Mouse (Mus musculus) hindbrain, embryonic 13.5 days (tissue): ENCODE results near the gene Cers6. TPM values are rescaled to one million over a fixed set of nuclear protein-coding genes. Genes with fewer than 3 reads are reported as not detected.
A peak's percentile ranks its signal among the peaks of the same experiment; 100 is the strongest.

Experiments used
- ATAC-seq: fragments of 200-750 bp; cut with Nextera tagmentation; 2 replicates; pipeline ENCODE4 v1.8.0; 2017; ENCODE audit warnings: moderate TSS enrichment; ENCODE audit not compliant: low FRiP score
- H3K27ac ChIP-seq: fragments of 300-500 bp; sonication (generic); 2 replicates; pipeline ENCODE4 v1.5.1; 2015; ENCODE audit warnings: inconsistent platforms, mild to moderate bottlenecking, moderate library complexity
- H3K27me3 ChIP-seq: fragments of 300-500 bp; sonication (generic); 2 replicates; pipeline ENCODE4 v1.6.1; 2015; ENCODE audit warnings: mild to moderate bottlenecking, inconsistent platforms
- H3K36me3 ChIP-seq: fragments of 300-500 bp; sonication (generic); 2 replicates; pipeline ENCODE4 v1.6.1; 2015; ENCODE audit warnings: mild to moderate bottlenecking, inconsistent platforms
- H3K4me1 ChIP-seq: fragments of 300-500 bp; sonication (generic); replicated peaks from 2 replicates; pipeline ENCODE4 v1.6.1; 2015; ENCODE audit warnings: inconsistent platforms
- H3K4me2 ChIP-seq: fragments of 300-500 bp; sonication (generic); 2 replicates; pipeline ENCODE4 v1.6.1; 2015; ENCODE audit warnings: inconsistent platforms, mild to moderate bottlenecking, moderate library complexity
- H3K4me3 ChIP-seq: fragments of 300-500 bp; sonication (generic); 2 replicates; pipeline ENCODE4 v1.5.1; 2015; ENCODE audit warnings: mild to moderate bottlenecking, inconsistent platforms
- H3K9ac ChIP-seq: fragments of 300-500 bp; sonication (generic); 2 replicates; pipeline ENCODE4 v1.6.1; 2015; ENCODE audit warnings: mild to moderate bottlenecking, inconsistent platforms
- H3K9me3 ChIP-seq: fragments of 300-500 bp; sonication (generic); 2 replicates; pipeline ENCODE4 v1.6.1; 2016; ENCODE audit warnings: inconsistent platforms
- WGBS: fragments of 180-500 bp; shearing (Covaris S2); methylation state at CpG from one replicate; pipeline ENCODE4 v1.1.7; 2015; 5-methylcytosine and 5-hydroxymethylcytosine counted together
- polyA plus RNA-seq: library from polyadenylated mRNA; unstranded; fragments of >200 nt; fragmentation: Nextera tagmentation; extraction: Ambion mirVana; gene quantifications from 2 replicates; pipeline ENCODE4 v1.2.1, GENCODE M21; 2015

Cers6 gene
- polyA plus RNA-seq, 1 experiment from 2014 or later = 64.5 TPM

- Histone ChIP-seq H3K4me2 (no peak overlapping the region), H3K4me3 (no peak overlapping the region), H3K9me3 (no peaks in the 10 kb centered on the region), H3K9ac (no peak overlapping the region), H3K27me3 (no peaks in the 10 kb centered on the region), H3K27ac (no peak overlapping the region), H3K36me3 (no peaks in the 10 kb centered on the region), H3K4me1 (peaks cover 9% of the 10 kb centered on the region)
- WGBS = 73% methylated on average over 7 of the region's 7 CpGs
- no peak for ATAC-seq
These were observed 49.5 kb downstream of the Cers6 start for GRCm38 (mm10) chr2:68910727-68911126.

- peaks cover 9% of the 10 kb centered on the region for H3K4me1 ChIP-seq
- no peak overlapping the region for H3K27ac ChIP-seq
- H3K4me2 ChIP-seq = no peak overlapping the region
- ATAC-seq = peak; percentile 28; the same call in 1 of the 2 replicates
- 80% methylated on average over 12 of the region's 12 CpGs for WGBS
- H3K4me3 ChIP-seq = no peak overlapping the region
- no peaks in the 10 kb centered on the region for H3K27me3 ChIP-seq
- no peak overlapping the region for H3K9ac ChIP-seq
- H3K36me3 ChIP-seq = no peaks in the 10 kb centered on the region
- no peaks in the 10 kb centered on the region for H3K9me3 ChIP-seq
These were observed 50.6 kb downstream of the Cers6 start for GRCm38 (mm10) chr2:68911587-68912483.

GRCm38 (mm10) chr2:68915742-68916141 is 54.5 kb downstream of the Cers6 start:
- Histone ChIP-seq H3K27me3 (no peaks in the 10 kb centered on the region), H3K36me3 (no peaks in the 10 kb centered on the region), H3K9me3 (no peaks in the 10 kb centered on the region), H3K4me1 (no peaks in the 10 kb centered on the region), H3K4me2 (no peak overlapping the region), H3K9ac (no peak overlapping the region), H3K27ac (no peak overlapping the region), H3K4me3 (no peak overlapping the region)
- no peak for ATAC-seq

GRCm38 (mm10) chr2:68916299-68916698 is 55.1 kb downstream of the Cers6 start:
- Histone ChIP-seq H3K27me3 (no peaks in the 10 kb centered on the region), H3K4me2 (no peak overlapping the region), H3K36me3 (no peaks in the 10 kb centered on the region), H3K4me1 (no peaks in the 10 kb centered on the region), H3K9ac (no peak overlapping the region), H3K9me3 (no peaks in the 10 kb centered on the region), H3K27ac (no peak overlapping the region), H3K4me3 (no peak overlapping the region)
- 94% methylated on average over 3 of the region's 3 CpGs for WGBS
- ATAC-seq = no peak

GRCm38 (mm10) chr2:68917010-68917409 is 55.8 kb downstream of the Cers6 start:
- Histone ChIP-seq H3K27ac (no peak overlapping the region), H3K9me3 (no peaks in the 10 kb centered on the region), H3K9ac (no peak overlapping the region), H3K27me3 (no peaks in the 10 kb centered on the region), H3K4me2 (no peak overlapping the region), H3K4me3 (no peak overlapping the region), H3K4me1 (no peaks in the 10 kb centered on the region), H3K36me3 (no peaks in the 10 kb centered on the region)
- ATAC-seq = no peak

GRCm38 (mm10) chr2:68917524-68917923 is 56.3 kb downstream of the Cers6 start:
- Histone ChIP-seq H3K4me3 (no peak overlapping the region), H3K9me3 (no peaks in the 10 kb centered on the region), H3K4me1 (no peaks in the 10 kb centered on the region), H3K27me3 (no peaks in the 10 kb centered on the region), H3K27ac (no peak overlapping the region), H3K36me3 (no peaks in the 10 kb centered on the region), H3K9ac (no peak overlapping the region), H3K4me2 (no peak overlapping the region)
- ATAC-seq = no peak
- WGBS = 88% methylated on average over 4 of the region's 4 CpGs

- ATAC-seq = 0 out of 2 replicates have a peak, but pooled peaks have one; percentile 32
These were observed 63.1 kb downstream of the Cers6 start for GRCm38 (mm10) chr2:68924344-68924743.

GRCm38 (mm10) chr2:68925542-68925941 is 64.3 kb downstream of the Cers6 start:
- Histone ChIP-seq H3K9ac (no peak overlapping the region), H3K9me3 (no peaks in the 10 kb centered on the region), H3K4me2 (no peak overlapping the region), H3K4me1 (peaks cover 15% of the 10 kb centered on the region), H3K36me3 (no peaks in the 10 kb centered on the region), H3K27me3 (no peaks in the 10 kb centered on the region), H3K4me3 (no peak overlapping the region), H3K27ac (no peak overlapping the region)
- ATAC-seq = no peak
- 76% methylated on average over 6 of the region's 6 CpGs for WGBS

More at GRCm38 (mm10) chr2:68924344-68924743, 63.1 kb downstream of the Cers6 start:
- H3K4me3 ChIP-seq = no peak overlapping the region
- H3K9ac ChIP-seq = no peak overlapping the region
- no peaks in the 10 kb centered on the region for H3K27me3 ChIP-seq
- H3K27ac ChIP-seq = 0 out of 2 replicates have a peak overlapping the region, but pooled peaks have one; percentile 18
- 85% methylated on average over 9 of the region's 9 CpGs for WGBS
- H3K9me3 ChIP-seq = no peaks in the 10 kb centered on the region
- H3K4me1 ChIP-seq = peaks cover 15% of the 10 kb centered on the region
- no peak overlapping the region for H3K4me2 ChIP-seq
- no peaks in the 10 kb centered on the region for H3K36me3 ChIP-seq

GRCm38 (mm10) chr2:68926913-68927790 is 65.9 kb downstream of the Cers6 start:
- no peaks in the 10 kb centered on the region for H3K36me3 ChIP-seq
- no peak overlapping the region for H3K9ac ChIP-seq
- peaks cover 15% of the 10 kb centered on the region for H3K4me1 ChIP-seq
- no peak overlapping the region for H3K4me3 ChIP-seq
- no peaks in the 10 kb centered on the region for H3K27me3 ChIP-seq
- H3K27ac ChIP-seq = no peak overlapping the region
- H3K4me2 ChIP-seq = no peak overlapping the region
- 72% methylated on average over 10 of the region's 10 CpGs for WGBS
- ATAC-seq = no peak
- no peaks in the 10 kb centered on the region for H3K9me3 ChIP-seq

- no peak overlapping the region for H3K4me2 ChIP-seq
- H3K4me3 ChIP-seq = no peak overlapping the region
- peaks cover 14% of the 10 kb centered on the region for H3K4me1 ChIP-seq
- H3K9me3 ChIP-seq = no peaks in the 10 kb centered on the region
- no peak overlapping the region for H3K27ac ChIP-seq
- H3K36me3 ChIP-seq = peaks cover 1% of the 10 kb centered on the region
- no peak overlapping the region for H3K9ac ChIP-seq
- ATAC-seq = no peak
- WGBS = 80% methylated on average over 4 of the region's 4 CpGs
- no peaks in the 10 kb centered on the region for H3K27me3 ChIP-seq
These were observed 71.0 kb downstream of the Cers6 start for GRCm38 (mm10) chr2:68932240-68932639.

GRCm38 (mm10) chr2:68932656-68933055 is 71.4 kb downstream of the Cers6 start:
- peaks cover 5% of the 10 kb centered on the region for H3K36me3 ChIP-seq
- no peak overlapping the region for H3K27ac ChIP-seq
- peaks cover 12% of the 10 kb centered on the region for H3K4me1 ChIP-seq
- no peaks in the 10 kb centered on the region for H3K27me3 ChIP-seq
- no peak overlapping the region for H3K4me3 ChIP-seq
- H3K9ac ChIP-seq = no peak overlapping the region
- no peak overlapping the region for H3K4me2 ChIP-seq
- no peaks in the 10 kb centered on the region for H3K9me3 ChIP-seq
- 76% methylated on average over 4 of the region's 4 CpGs for WGBS
- no peak for ATAC-seq

GRCm38 (mm10) chr2:68934651-68935050 is 73.4 kb downstream of the Cers6 start:
- 86% methylated on average over 6 of the region's 6 CpGs for WGBS
- no peak overlapping the region for H3K4me3 ChIP-seq
- H3K9me3 ChIP-seq = no peaks in the 10 kb centered on the region
- H3K36me3 ChIP-seq = peaks cover 9% of the 10 kb centered on the region
- H3K4me1 ChIP-seq = peaks cover 12% of the 10 kb centered on the region
- H3K9ac ChIP-seq = no peak overlapping the region
- no peaks in the 10 kb centered on the region for H3K27me3 ChIP-seq
- no peak overlapping the region for H3K4me2 ChIP-seq
- ATAC-seq = no peak
- H3K27ac ChIP-seq = no peak overlapping the region
